ENCODE assay signal across 21 mouse cellular contexts in the genomic region with DNA sequence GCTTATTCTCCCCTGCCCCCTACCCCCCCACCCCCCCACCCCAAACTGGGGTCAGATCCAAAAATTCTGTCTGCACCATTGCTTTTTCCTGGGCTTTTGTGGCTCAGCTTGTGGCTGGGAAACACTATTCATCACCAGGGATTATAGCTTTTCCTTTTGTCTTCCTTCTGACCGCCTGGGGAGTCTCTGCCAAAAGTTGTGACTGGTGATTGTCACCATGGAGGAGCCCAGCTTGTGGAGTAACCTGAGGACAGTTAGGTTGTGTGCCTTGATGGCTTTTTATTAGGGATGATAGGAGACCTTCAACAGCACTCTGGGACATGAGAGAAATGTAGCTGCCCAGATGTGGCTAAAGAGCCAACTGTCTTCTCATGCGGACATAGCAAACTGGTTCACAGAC. TPM values are rescaled to one million over a fixed set of nuclear protein-coding genes. Genes with fewer than 3 reads are reported as not detected.
DNase-seq lines count a peak whose midpoint lies in the region; ATAC-seq lines count a peak whose summit lies in the region.
"Had no signal": no experiment of that assay in that cellular context is flagged by ENCODE, and none has a peak within 500 bp of the region (broad histone marks: within the 10 kb centered on the region; RNA-seq: fewer than 3 reads in every experiment).

No protein-coding gene starts in this region.

- no peak for ATAC-seq in midbrain, embryonic 15.5 days (replicated peaks)
- ATAC-seq in forebrain, embryonic 12.5 days (ENCODE audit: low FRiP score) = peak; percentile 44; the same call in 1 of the 2 replicates
- ATAC-seq in hindbrain, embryonic 15.5 days (ENCODE audit: low FRiP score, low read depth) = peak; percentile 63; the same call in 1 of the 2 replicates
- peak; percentile 43; the same call in 1 of the 2 replicates for ATAC-seq in neural tube, embryonic 13.5 days (ENCODE audit: low read depth)
- ATAC-seq: liver, postnatal 0 days had no signal

- peak; percentile 48 for DNase-seq in midbrain, embryonic 10.5 days (ENCODE audit: low spot score)
- DNase-seq in cerebellum, postnatal 25 days = no peak
- no peak for DNase-seq in right cerebral cortex, postnatal 4 days
- no peak for DNase-seq in thymus, postnatal 10 days (ENCODE audit: low spot score in 2 of 2)
- DNase-seq: adrenal gland, adult 8-10 months; embryo, embryonic 11 days; heart, postnatal 14 days; kidney, adult 9 months; kidney, postnatal 36 days; liver, postnatal 0 days; lung, postnatal 10 days; spleen, adult 18-20 months; thymus, postnatal 4 days had no signal

- 0 out of 2 replicates have a peak overlapping the region, but pooled peaks have one; percentile 1 for H3K4me3 ChIP-seq in midbrain, embryonic 10.5 days
- H3K4me3 ChIP-seq in midbrain, embryonic 15.5 days = no peak overlapping the region
- no peak overlapping the region for H3K4me3 ChIP-seq in forebrain, embryonic 12.5 days (replicated peaks)
- H3K4me3 ChIP-seq in hindbrain, embryonic 15.5 days = no peak overlapping the region
- H3K4me3 ChIP-seq in neural tube, embryonic 13.5 days = no peak overlapping the region
- H3K4me3 ChIP-seq: embryonic facial prominence, embryonic 15.5 days; left cerebral cortex, adult 2 months; limb, embryonic 10.5 days had no signal

- H3K9ac ChIP-seq in midbrain, embryonic 15.5 days = no peak overlapping the region
- no peak overlapping the region for H3K9ac ChIP-seq in forebrain, embryonic 12.5 days
- H3K9ac ChIP-seq in hindbrain, embryonic 15.5 days = no peak overlapping the region
- H3K9ac ChIP-seq in neural tube, embryonic 13.5 days = no peak overlapping the region
- H3K9ac ChIP-seq: embryonic facial prominence, embryonic 15.5 days; liver, postnatal 0 days had no signal

- peak overlapping the region; percentile 81 for H3K27ac ChIP-seq in midbrain, embryonic 10.5 days (replicated peaks)
- H3K27ac ChIP-seq in midbrain, embryonic 15.5 days = no peak overlapping the region
- H3K27ac ChIP-seq in forebrain, embryonic 12.5 days = peak overlapping the region; percentile 37; the same call in 1 of the 2 replicates
- H3K27ac ChIP-seq in hindbrain, embryonic 15.5 days (replicated peaks) = no peak overlapping the region
- H3K27ac ChIP-seq in neural tube, embryonic 13.5 days (replicated peaks) = no peak overlapping the region
- H3K27ac ChIP-seq: embryonic facial prominence, embryonic 15.5 days; left cerebral cortex, adult 2 months; limb, embryonic 10.5 days had no signal

- H3K4me1 ChIP-seq in midbrain, embryonic 10.5 days = peaks cover 41% of the 10 kb centered on the region
- no peaks in the 10 kb centered on the region; the same call in 1 of the 2 replicates for H3K4me1 ChIP-seq in midbrain, embryonic 15.5 days
- H3K4me1 ChIP-seq in forebrain, embryonic 12.5 days = peaks cover 23% of the 10 kb centered on the region
- H3K4me1 ChIP-seq in hindbrain, embryonic 15.5 days (replicated peaks) = peaks cover under 1% of the 10 kb centered on the region; the same call in 1 of the 2 replicates
- peaks cover 11% of the 10 kb centered on the region for H3K4me1 ChIP-seq in neural tube, embryonic 13.5 days (replicated peaks)
- H3K4me1 ChIP-seq: limb, embryonic 10.5 days had no signal

- WGBS in midbrain, embryonic 10.5 days = 32% methylated on average over 2 of the region's 2 CpGs
- WGBS in midbrain, embryonic 15.5 days = 29% methylated on average over 2 of the region's 2 CpGs
- 18% methylated on average over 2 of the region's 2 CpGs for WGBS in forebrain, embryonic 12.5 days
- WGBS in hindbrain, embryonic 15.5 days = 21% methylated on average over 2 of the region's 2 CpGs
- 19% methylated on average over 2 of the region's 2 CpGs for WGBS in neural tube, embryonic 13.5 days

- peaks cover 7% of the 10 kb centered on the region; the same call in 1 of the 2 replicates for H3K9me3 ChIP-seq in midbrain, embryonic 10.5 days (replicated peaks)
- H3K9me3 ChIP-seq in midbrain, embryonic 15.5 days = no peaks in the 10 kb centered on the region
- 0 out of 2 replicates have a peak, but pooled peaks cover 5% of the 10 kb centered on the region for H3K9me3 ChIP-seq in forebrain, embryonic 12.5 days
- H3K9me3 ChIP-seq in hindbrain, embryonic 15.5 days = no peaks in the 10 kb centered on the region
- H3K9me3 ChIP-seq in neural tube, embryonic 13.5 days = 0 out of 2 replicates have a peak, but pooled peaks cover 6% of the 10 kb centered on the region
- H3K9me3 ChIP-seq: embryonic facial prominence, embryonic 15.5 days; limb, embryonic 10.5 days had no signal

- no peaks in the 10 kb centered on the region for H3K27me3 ChIP-seq in midbrain, embryonic 10.5 days (ENCODE audit: low read depth, poor library complexity, severe bottlenecking)
- H3K27me3 ChIP-seq in midbrain, embryonic 15.5 days (replicated peaks) = no peaks in the 10 kb centered on the region; the same call in 1 of the 2 replicates
- no peaks in the 10 kb centered on the region; the same call in 1 of the 2 replicates for H3K27me3 ChIP-seq in forebrain, embryonic 12.5 days
- H3K27me3 ChIP-seq in hindbrain, embryonic 15.5 days = no peaks in the 10 kb centered on the region
- H3K27me3 ChIP-seq in neural tube, embryonic 13.5 days = no peaks in the 10 kb centered on the region
- H3K27me3 ChIP-seq: embryonic facial prominence, embryonic 15.5 days had no signal

- peaks cover 7% of the 10 kb centered on the region for H3K36me3 ChIP-seq in midbrain, embryonic 10.5 days
- H3K36me3 ChIP-seq in midbrain, embryonic 15.5 days (replicated peaks) = no peaks in the 10 kb centered on the region
- H3K36me3 ChIP-seq in forebrain, embryonic 12.5 days (replicated peaks) = no peaks in the 10 kb centered on the region
- no peaks in the 10 kb centered on the region for H3K36me3 ChIP-seq in hindbrain, embryonic 15.5 days
- no peaks in the 10 kb centered on the region for H3K36me3 ChIP-seq in neural tube, embryonic 13.5 days
- H3K36me3 ChIP-seq: embryonic facial prominence, embryonic 15.5 days; limb, embryonic 10.5 days had no signal

- no peak overlapping the region for H3K4me2 ChIP-seq in midbrain, embryonic 15.5 days
- H3K4me2 ChIP-seq in forebrain, embryonic 12.5 days = no peak overlapping the region
- H3K4me2 ChIP-seq in hindbrain, embryonic 15.5 days = no peak overlapping the region
- H3K4me2 ChIP-seq in neural tube, embryonic 13.5 days = no peak overlapping the region
- H3K4me2 ChIP-seq: embryonic facial prominence, embryonic 15.5 days; heart, embryonic 11.5 days had no signal

RNA-seq across cellular contexts. Expression of a gene that starts 13.6 kb away (rescaled TPM):
- 18.6 and 20.2 TPM in 2 replicates for polyA plus RNA-seq in midbrain, embryonic 10.5 days (2016; fragmentation: Nextera tagmentation; extraction: Ambion mirVana)
- 7.0 and 7.1 TPM in 2 replicates for polyA plus RNA-seq in midbrain, embryonic 15.5 days (2015; fragmentation: Nextera tagmentation; extraction: Ambion mirVana)
- 9.5 and 10.1 TPM in 2 replicates for polyA plus RNA-seq in forebrain, embryonic 12.5 days (2016; fragmentation: Nextera tagmentation; extraction: Ambion mirVana)
- polyA plus RNA-seq in hindbrain, embryonic 15.5 days (2015; fragmentation: Nextera tagmentation; extraction: Ambion mirVana) = 9.2 and 10.0 TPM in 2 replicates
- 8.5 and 8.7 TPM in 2 replicates for polyA plus RNA-seq in neural tube, embryonic 13.5 days (2015; fragmentation: Nextera tagmentation; extraction: Ambion mirVana)

Comparison
In these comparisons a context has a peak if more than half of its experiments do, and no peak if none do; other contexts are left out.
1. H3K27ac ChIP-seq: peak in midbrain, embryonic 10.5 days (single experiment) and forebrain, embryonic 12.5 days (single experiment); none in midbrain, embryonic 15.5 days (single experiment), hindbrain, embryonic 15.5 days (single experiment) and neural tube, embryonic 13.5 days (single experiment).